Mouse (Mus musculus): Measurements from ENCODE around the gene Stn1.

GRCm38 (mm10) chr19:47456021-47456420, 81.3 kb downstream of the Stn1 start:
- no peak for TF ChIP-seq CTCF (IDR thresholded peaks at IDR 0.05; ENCODE audit: low read depth)
- no peak for TF ChIP-seq EP300 (IDR thresholded peaks at IDR 0.05; ENCODE audit: low read depth)

All from liver, embryonic 14.5 days (tissue).